Mouse (Mus musculus) embryonic facial prominence, embryonic 13.5 days (tissue): ENCODE data around the gene Cpm. TPM values are rescaled to one million over a fixed set of nuclear protein-coding genes. Genes with fewer than 3 reads are reported as not detected.
"Not testable (repeated sequence)": the region's sequence is repeated elsewhere in the genome, so short reads cannot be mapped to it uniquely, and the experiment has no call there.

Source experiments
- ATAC-seq: fragments of 200-750 bp; cut with Nextera tagmentation; 2 replicates; pipeline ENCODE4 v1.8.0; 2017; ENCODE audit warnings: low read depth; ENCODE audit not compliant: insufficient number of reproducible peaks, insufficient read depth, low FRiP score, low TSS enrichment
- H3K27ac ChIP-seq: fragments of 300-500 bp; sonication (generic); 2 replicates; pipeline ENCODE4 v1.5.1; 2015; ENCODE audit warnings: moderate library complexity, mild to moderate bottlenecking, inconsistent platforms
- H3K27me3 ChIP-seq: fragments of 300-500 bp; sonication (generic); 2 replicates; pipeline ENCODE4 v1.6.1; 2015; ENCODE audit warnings: mild to moderate bottlenecking, inconsistent platforms
- H3K36me3 ChIP-seq: fragments of 300-500 bp; sonication (generic); 2 replicates; pipeline ENCODE4 v1.6.1; 2015; ENCODE audit warnings: mild to moderate bottlenecking, inconsistent platforms
- H3K4me1 ChIP-seq: fragments of 300-500 bp; sonication (generic); 2 replicates; pipeline ENCODE4 v1.6.1; 2015; ENCODE audit warnings: inconsistent platforms
- H3K4me2 ChIP-seq: fragments of 300-500 bp; sonication (generic); 2 replicates; pipeline ENCODE4 v1.6.1; 2015; ENCODE audit warnings: moderate library complexity, mild to moderate bottlenecking, inconsistent platforms
- H3K4me3 ChIP-seq: fragments of 300-500 bp; sonication (generic); 2 replicates; pipeline ENCODE4 v1.5.1; 2015; ENCODE audit warnings: mild to moderate bottlenecking, inconsistent platforms
- H3K9ac ChIP-seq: fragments of 300-500 bp; sonication (generic); 2 replicates; pipeline ENCODE4 v1.6.1; 2015; ENCODE audit warnings: mild to moderate bottlenecking, inconsistent platforms
- H3K9me3 ChIP-seq: fragments of 300-500 bp; sonication (generic); 2 replicates; pipeline ENCODE4 v1.6.1; 2016; ENCODE audit warnings: inconsistent platforms
- WGBS: fragments of 180-500 bp; shearing (Covaris S2); methylation state at CpG from one replicate; pipeline ENCODE4 v1.1.7; 2015; ENCODE audit warnings: mixed read lengths; 5-methylcytosine and 5-hydroxymethylcytosine counted together
- polyA plus RNA-seq: library from polyadenylated mRNA; unstranded; fragments of >200 nt; fragmentation: Nextera tagmentation; extraction: Ambion mirVana; gene quantifications from 2 replicates; pipeline ENCODE4 v1.2.1, GENCODE M21; 2015

Cpm gene
- polyA plus RNA-seq, 1 experiment from 2014 or later: 25.6 TPM

- H3K4me3 ChIP-seq: no peak overlapping the region
- H3K27me3 ChIP-seq: no peaks in the 10 kb centered on the region
- no peaks in the 10 kb centered on the region for H3K4me1 ChIP-seq
- WGBS: 92% methylated on average over 6 of the region's 6 CpGs
- no peak overlapping the region for H3K4me2 ChIP-seq
- no peak for ATAC-seq
- no peak overlapping the region for H3K9ac ChIP-seq
- no peaks in the 10 kb centered on the region for H3K9me3 ChIP-seq
- no peak overlapping the region for H3K27ac ChIP-seq
- H3K36me3 ChIP-seq: peaks cover 92% of the 10 kb centered on the region
Measured at GRCm38 (mm10) chr10:117696827-117697560, 67.7 kb downstream of the Cpm start.

DNA sequence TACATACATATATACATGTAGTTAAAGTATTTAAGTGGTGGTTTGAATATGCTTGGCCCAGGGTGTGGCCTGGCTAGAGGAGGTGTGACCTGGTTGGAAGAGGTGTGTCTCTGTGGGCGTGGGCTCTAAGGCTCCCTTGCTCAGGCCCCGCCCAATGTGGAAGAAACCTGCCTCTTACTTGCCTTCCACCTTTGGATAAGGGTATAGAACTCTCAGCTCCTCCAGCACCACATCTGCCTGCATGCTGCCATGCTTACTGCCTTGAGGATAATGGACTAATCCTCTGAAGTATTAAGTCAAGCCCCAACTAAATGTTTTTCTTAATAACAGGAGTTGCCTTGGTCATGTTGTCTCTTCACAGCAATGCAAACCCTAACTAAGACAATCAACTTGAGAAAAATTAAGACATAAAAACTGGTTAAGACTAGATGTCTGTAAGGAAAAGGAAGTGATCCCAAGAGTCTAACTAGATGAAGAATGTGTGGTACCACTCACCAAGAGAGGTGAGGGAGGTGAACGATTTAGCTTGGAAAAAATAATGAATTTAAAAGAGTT, 68.3 kb downstream of the Cpm start:
- no peaks in the 10 kb centered on the region for H3K9me3 ChIP-seq
- H3K9ac ChIP-seq: no peak overlapping the region
- H3K4me1 ChIP-seq: no peaks in the 10 kb centered on the region
- ATAC-seq: no peak
- no peak overlapping the region for H3K4me2 ChIP-seq
- H3K27ac ChIP-seq: no peak overlapping the region
- H3K36me3 ChIP-seq: peaks cover 90% of the 10 kb centered on the region
- WGBS: 84% methylated on average over 3 of the region's 3 CpGs
- H3K4me3 ChIP-seq: no peak overlapping the region
- no peaks in the 10 kb centered on the region for H3K27me3 ChIP-seq

GRCm38 (mm10) chr10:117698313-117699138, 69.2 kb downstream of the Cpm start:
- peaks cover 93% of the 10 kb centered on the region for H3K36me3 ChIP-seq

GRCm38 (mm10) chr10:117699914-117700313, 70.6 kb downstream of the Cpm start:
- ATAC-seq: no peak
- 96% methylated on average over 4 of the region's 4 CpGs for WGBS
- no peaks in the 10 kb centered on the region for H3K9me3 ChIP-seq
- H3K4me2 ChIP-seq: no peak overlapping the region
- peaks cover 92% of the 10 kb centered on the region for H3K36me3 ChIP-seq
- no peaks in the 10 kb centered on the region for H3K27me3 ChIP-seq
- no peak overlapping the region for H3K9ac ChIP-seq
- no peak overlapping the region for H3K4me3 ChIP-seq
- H3K4me1 ChIP-seq: no peaks in the 10 kb centered on the region
- no peak overlapping the region for H3K27ac ChIP-seq

More at GRCm38 (mm10) chr10:117698313-117699138, 69.2 kb downstream of the Cpm start:
- Histone ChIP-seq H3K4me2 (no peak overlapping the region), H3K9ac (no peak overlapping the region), H3K4me1 (no peaks in the 10 kb centered on the region), H3K27ac (no peak overlapping the region), H3K4me3 (no peak overlapping the region), H3K9me3 (no peaks in the 10 kb centered on the region), H3K27me3 (no peaks in the 10 kb centered on the region)
- 92% methylated on average over 10 of the region's 10 CpGs for WGBS
- ATAC-seq: no peak

DNA sequence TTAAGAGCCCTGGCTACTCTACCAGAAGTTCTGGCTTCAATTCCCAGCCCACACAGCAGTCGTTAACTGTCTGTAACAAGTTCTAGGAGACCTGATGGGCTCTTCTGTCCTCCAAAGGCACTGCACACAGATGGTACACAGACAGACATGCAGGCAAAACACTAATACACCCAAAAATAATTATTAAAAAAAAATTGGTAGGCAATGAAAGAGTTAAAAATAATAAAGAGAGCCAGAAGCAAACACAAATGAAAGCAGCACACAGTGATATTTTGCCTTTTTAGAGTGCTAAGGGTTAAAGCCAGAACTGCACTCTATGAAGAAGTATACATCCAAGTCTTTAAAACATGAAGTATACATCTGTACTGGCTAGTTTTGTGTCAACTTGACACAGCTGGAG, 71.2 kb downstream of the Cpm start:
- Histone ChIP-seq H3K27me3 (no peaks in the 10 kb centered on the region), H3K4me2 (no peak overlapping the region), H3K27ac (no peak overlapping the region), H3K4me1 (no peaks in the 10 kb centered on the region), H3K9me3 (no peaks in the 10 kb centered on the region), H3K36me3 (peaks cover 92% of the 10 kb centered on the region), H3K9ac (no peak overlapping the region), H3K4me3 (no peak overlapping the region)
- no peak for ATAC-seq
- WGBS: 100% methylated on average over 1 of the region's 1 CpGs

GRCm38 (mm10) chr10:117701034-117701829, 71.9 kb downstream of the Cpm start:
- H3K4me1 ChIP-seq: no peaks in the 10 kb centered on the region
- no peak overlapping the region for H3K9ac ChIP-seq
- ATAC-seq: no peak
- no peak overlapping the region for H3K27ac ChIP-seq
- no peak overlapping the region for H3K4me2 ChIP-seq
- WGBS: 90% methylated on average over 6 of the region's 6 CpGs
- no peaks in the 10 kb centered on the region for H3K27me3 ChIP-seq
- H3K36me3 ChIP-seq: peaks cover 88% of the 10 kb centered on the region
- no peaks in the 10 kb centered on the region for H3K9me3 ChIP-seq
- H3K4me3 ChIP-seq: no peak overlapping the region

GRCm38 (mm10) chr10:117702024-117702833, 72.9 kb downstream of the Cpm start:
- Histone ChIP-seq H3K9me3 (no peaks in the 10 kb centered on the region), H3K4me3 (no peak overlapping the region), H3K4me2 (no peak overlapping the region), H3K4me1 (no peaks in the 10 kb centered on the region), H3K27ac (no peak overlapping the region), H3K27me3 (no peaks in the 10 kb centered on the region), H3K36me3 (peaks cover 88% of the 10 kb centered on the region), H3K9ac (no peak overlapping the region)
- no peak for ATAC-seq
- WGBS: 94% methylated on average over 6 of the region's 6 CpGs

GRCm38 (mm10) chr10:117703506-117703905, 74.2 kb downstream of the Cpm start:
- Histone ChIP-seq H3K27me3 (no peaks in the 10 kb centered on the region), H3K4me2 (no peak overlapping the region), H3K9ac (no peak overlapping the region), H3K36me3 (peaks cover 79% of the 10 kb centered on the region), H3K9me3 (no peaks in the 10 kb centered on the region), H3K27ac (no peak overlapping the region), H3K4me3 (no peak overlapping the region), H3K4me1 (no peaks in the 10 kb centered on the region)
- no peak for ATAC-seq
- 95% methylated on average over 3 of the region's 3 CpGs for WGBS

DNA sequence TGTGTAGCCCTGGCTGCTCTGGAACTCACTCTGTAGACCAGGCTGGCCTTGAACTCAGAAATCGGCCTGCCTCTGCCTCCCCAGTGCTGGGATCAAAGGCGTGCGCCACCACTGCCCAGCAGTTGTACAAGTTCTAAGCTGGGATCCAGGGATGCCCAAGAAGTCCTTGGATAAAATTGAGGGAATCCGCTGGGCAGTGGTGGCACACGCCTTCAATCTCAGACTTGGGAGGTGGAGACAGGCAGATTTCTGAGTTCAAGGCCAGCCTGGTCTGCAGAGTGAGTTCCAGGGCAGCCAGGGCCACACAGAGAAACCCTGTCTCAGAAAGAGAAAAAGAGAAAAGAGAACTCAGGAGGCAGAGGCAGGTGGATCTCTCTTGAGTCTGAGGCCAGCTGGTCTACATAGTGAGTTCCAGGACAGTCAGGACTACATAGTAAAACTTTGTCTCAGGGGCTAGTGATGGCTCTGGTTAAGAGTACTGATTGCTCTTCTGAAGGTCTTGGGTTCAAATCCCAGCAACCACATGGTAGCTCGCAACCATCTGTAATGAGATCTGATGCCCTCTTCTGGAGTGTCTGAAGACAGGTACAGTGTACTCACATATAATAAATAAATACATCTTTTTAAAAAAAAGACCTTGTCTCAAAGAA, 75.1 kb downstream of the Cpm start:
- 95% methylated on average over 6 of the region's 6 CpGs for WGBS

GRCm38 (mm10) chr10:117704964-117705335, 75.7 kb downstream of the Cpm start:
- Histone ChIP-seq H3K4me2 (no peak overlapping the region), H3K4me3 (no peak overlapping the region), H3K9ac (no peak overlapping the region), H3K9me3 (no peaks in the 10 kb centered on the region), H3K27ac (no peak overlapping the region), H3K36me3 (peaks cover 65% of the 10 kb centered on the region), H3K4me1 (peaks cover 10% of the 10 kb centered on the region), H3K27me3 (no peaks in the 10 kb centered on the region)
- ATAC-seq: no peak
- WGBS: 95% methylated on average over 6 of the region's 6 CpGs

More for the DNA sequence above, 75.1 kb downstream of the Cpm start:
- H3K27ac ChIP-seq, H3K27me3 ChIP-seq, ATAC-seq, H3K4me1 ChIP-seq, H3K9me3 ChIP-seq, H3K4me2 ChIP-seq, H3K4me3 ChIP-seq, H3K9ac ChIP-seq: not testable (repeated sequence)
- peaks cover 70% of the 10 kb centered on the region for H3K36me3 ChIP-seq
